Mouse (Mus musculus) T-helper 2 cell (primary cell): ENCODE data around the gene Hmmr.

Experiments used
- in situ Hi-C: fragments of 300-600 bp; cut with MboI, MseI; formaldehyde crosslinking; loops from one replicate; pipeline ENCODE4 v1.15.1; 2025; ENCODE audit warnings: high pct_unique_total_duplicates

Hmmr gene

GRCm38 (mm10) chr11:40694311-40695087 is 38.7 kb downstream of the Hmmr start:
- in situ Hi-C loops: no loop called here

GRCm38 (mm10) chr11:40693366-40693951 is 39.8 kb downstream of the Hmmr start:
- in situ Hi-C loops: no loop called here

GRCm38 (mm10) chr11:40692511-40693365 is 40.5 kb downstream of the Hmmr start:
- in situ Hi-C loops: no loop called here

GRCm38 (mm10) chr11:40692101-40692509 is 41.1 kb downstream of the Hmmr start:
- in situ Hi-C loops: no loop called here

- in situ Hi-C loops: no loop called here
These were observed 42.6 kb downstream of the Hmmr start for GRCm38 (mm10) chr11:40690444-40691127.

GRCm38 (mm10) chr11:40683295-40683694 is 49.9 kb downstream of the Hmmr start:
- in situ Hi-C loops: no loop called here

GRCm38 (mm10) chr11:40682456-40682855 is 50.8 kb downstream of the Hmmr start:
- in situ Hi-C loops: no loop called here

GRCm38 (mm10) chr11:40677169-40677568 is 56.1 kb downstream of the Hmmr start:
- in situ Hi-C loops: no loop called here

- in situ Hi-C loops: no loop called here
These were observed 58.0 kb downstream of the Hmmr start for GRCm38 (mm10) chr11:40675014-40675730.
